Mouse (Mus musculus): ENCODE measurements at regions not wholly inside any gene's neighbourhood (a gene's known extent, or its start where the extent isn't known, plus 50 kb on each side); places are given as distances from the start of the nearest gene placed in this dataset.
A peak's percentile ranks its signal among the peaks of the same experiment; 100 is the strongest.

DNA sequence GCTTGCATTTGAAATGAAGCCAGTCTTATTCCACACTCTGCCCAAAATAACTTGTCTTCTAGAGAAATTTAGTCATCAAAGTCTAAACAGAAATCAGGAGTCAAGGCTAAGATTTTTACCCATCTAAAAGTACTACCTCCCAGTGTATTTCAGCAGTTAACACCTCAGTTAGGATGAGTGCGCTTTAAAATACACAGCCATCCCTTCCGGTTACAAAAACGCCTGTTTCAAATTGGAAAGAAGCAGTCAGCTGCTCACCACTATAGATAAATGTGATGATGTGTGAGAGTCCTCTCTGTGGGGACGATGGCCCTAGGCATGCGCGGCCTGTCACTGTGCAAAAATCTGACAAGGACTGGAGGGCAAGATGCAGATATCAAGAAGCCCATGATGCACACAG, 99.0 kb upstream of the Dazl start:
- Histone ChIP-seq H3K4me1 (ENCODE audit: control insufficient read depth, insufficient read depth, low read length) (peaks cover 6% of the 10 kb centered on the region; the same call in 1 of the 2 replicates), H3K36me3 (ENCODE audit: control insufficient read depth, insufficient read depth, low read length) (no peaks in the 10 kb centered on the region), H3K4me2 (ENCODE audit: low read depth, low read length) (no peak overlapping the region), H3K4me3 (ENCODE audit: low read depth, low read length) (no peak overlapping the region), H3K9me3 (ENCODE audit: control insufficient read depth, low read length) (no peaks in the 10 kb centered on the region), H3K27ac (replicated peaks; ENCODE audit: low read depth, low read length) (no peak overlapping the region), H3K9ac (ENCODE audit: low read depth, low read length) (no peak overlapping the region), H3K27me3 (replicated peaks; ENCODE audit: control insufficient read depth, insufficient read depth, low read length) (no peaks in the 10 kb centered on the region)
- DNase-seq (ENCODE audit: low spot score) (no peak), ATAC-seq (ENCODE audit: low read depth) (no peak)
- 85% methylated on average over 6 of the region's 6 CpGs for WGBS

DNA sequence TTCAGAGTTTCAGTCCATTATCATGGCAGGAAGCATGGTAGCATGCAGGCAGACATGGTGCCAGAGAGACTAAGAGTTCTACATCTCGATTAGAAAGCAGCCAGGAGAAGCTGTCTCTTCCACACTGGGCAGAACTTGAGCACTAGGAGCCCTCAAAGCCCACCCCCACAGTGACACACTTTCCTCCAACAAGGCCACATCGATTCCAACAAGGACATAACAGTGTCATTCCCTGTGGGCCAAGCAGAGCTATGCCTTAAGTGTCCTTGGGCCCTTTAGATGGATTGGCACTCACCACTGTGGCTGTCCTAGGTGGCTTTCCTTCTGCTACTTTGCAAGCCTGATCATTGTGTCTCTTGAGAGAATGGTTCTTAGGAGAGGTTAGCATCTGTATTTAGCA, 99.5 kb upstream of the Dazl start:
- H3K4me3 ChIP-seq (ENCODE audit: low read depth, low read length), result no peak overlapping the region
- no peak overlapping the region for H3K27ac ChIP-seq (replicated peaks; ENCODE audit: low read depth, low read length)
- no peak overlapping the region for H3K9ac ChIP-seq (ENCODE audit: low read depth, low read length)
- H3K36me3 ChIP-seq (ENCODE audit: control insufficient read depth, insufficient read depth, low read length), result no peaks in the 10 kb centered on the region
- DNase-seq (ENCODE audit: low spot score) (no peak), ATAC-seq (ENCODE audit: low read depth) (no peak)
- peaks cover 6% of the 10 kb centered on the region; the same call in 1 of the 2 replicates for H3K4me1 ChIP-seq (ENCODE audit: control insufficient read depth, insufficient read depth, low read length)
- 86% methylated on average over 2 of the region's 2 CpGs for WGBS
- H3K27me3 ChIP-seq (replicated peaks; ENCODE audit: control insufficient read depth, insufficient read depth, low read length), result no peaks in the 10 kb centered on the region
- no peaks in the 10 kb centered on the region for H3K9me3 ChIP-seq (ENCODE audit: control insufficient read depth, low read length)
- H3K4me2 ChIP-seq (ENCODE audit: low read depth, low read length), result no peak overlapping the region

- WGBS, result 33% methylated on average over 3 of the region's 3 CpGs
- Histone ChIP-seq H3K9me3 (ENCODE audit: control insufficient read depth, low read length) (no peaks in the 10 kb centered on the region), H3K27ac (replicated peaks; ENCODE audit: low read depth, low read length) (no peak overlapping the region), H3K36me3 (ENCODE audit: control insufficient read depth, insufficient read depth, low read length) (no peaks in the 10 kb centered on the region), H3K4me2 (ENCODE audit: low read depth, low read length) (no peak overlapping the region), H3K4me1 (ENCODE audit: control insufficient read depth, insufficient read depth, low read length) (peaks cover 6% of the 10 kb centered on the region; the same call in 1 of the 2 replicates), H3K27me3 (replicated peaks; ENCODE audit: control insufficient read depth, insufficient read depth, low read length) (no peaks in the 10 kb centered on the region), H3K4me3 (ENCODE audit: low read depth, low read length) (no peak overlapping the region), H3K9ac (ENCODE audit: low read depth, low read length) (no peak overlapping the region)
- ATAC-seq (ENCODE audit: low read depth), result no peak
- DNase-seq (ENCODE audit: low spot score), result peak; percentile 70
These were observed 100.3 kb upstream of the Dazl start for GRCm38 (mm10) chr17:50393698-50394097.

- Histone ChIP-seq H3K36me3 (ENCODE audit: control insufficient read depth, insufficient read depth, low read length) (no peaks in the 10 kb centered on the region), H3K9me3 (ENCODE audit: control insufficient read depth, low read length) (no peaks in the 10 kb centered on the region), H3K9ac (ENCODE audit: low read depth, low read length) (no peak overlapping the region), H3K4me2 (ENCODE audit: low read depth, low read length) (no peak overlapping the region), H3K4me3 (ENCODE audit: low read depth, low read length) (no peak overlapping the region), H3K4me1 (ENCODE audit: control insufficient read depth, insufficient read depth, low read length) (peaks cover 6% of the 10 kb centered on the region; the same call in 1 of the 2 replicates), H3K27me3 (replicated peaks; ENCODE audit: control insufficient read depth, insufficient read depth, low read length) (no peaks in the 10 kb centered on the region), H3K27ac (replicated peaks; ENCODE audit: low read depth, low read length) (no peak overlapping the region)
- no peak for DNase-seq (ENCODE audit: low spot score)
- ATAC-seq (ENCODE audit: low read depth), result no peak
- WGBS, result 96% methylated on average over 1 of the region's 1 CpGs
These were observed 101.4 kb upstream of the Dazl start for GRCm38 (mm10) chr17:50394801-50395200.

- H3K4me2 ChIP-seq (ENCODE audit: low read depth, low read length), result no peak overlapping the region
- 96% methylated on average over 11 of the region's 11 CpGs for WGBS
These were observed 102.2 kb upstream of the Dazl start for GRCm38 (mm10) chr17:50395669-50396068.

DNA sequence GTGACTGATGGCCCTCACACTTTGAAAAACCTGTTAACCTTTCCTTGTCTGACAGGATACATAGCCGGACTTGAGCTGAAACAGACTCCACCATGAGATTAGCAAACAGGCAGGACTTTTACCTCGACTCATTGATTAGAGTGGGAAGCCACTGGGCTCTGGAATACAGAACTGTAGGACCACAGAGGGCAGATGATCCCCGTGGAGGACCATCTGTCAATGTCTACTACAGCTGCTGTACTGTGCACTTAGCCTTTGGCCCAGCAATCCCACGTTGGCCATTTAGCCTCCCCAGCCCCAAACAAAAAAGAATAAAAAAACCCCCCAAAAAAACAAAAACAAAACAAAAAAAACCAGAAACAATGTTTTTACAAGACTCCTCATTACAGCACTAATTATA, 103.9 kb upstream of the Dazl start:
- ATAC-seq (ENCODE audit: low read depth) (no peak), DNase-seq (ENCODE audit: low spot score) (no peak)
- no peak overlapping the region for H3K27ac ChIP-seq (replicated peaks; ENCODE audit: low read depth, low read length)
- no peak overlapping the region for H3K4me3 ChIP-seq (ENCODE audit: low read depth, low read length)
- H3K4me1 ChIP-seq (ENCODE audit: control insufficient read depth, insufficient read depth, low read length), result peaks cover 6% of the 10 kb centered on the region; the same call in 1 of the 2 replicates
- H3K9ac ChIP-seq (ENCODE audit: low read depth, low read length), result no peak overlapping the region
- no peaks in the 10 kb centered on the region for H3K9me3 ChIP-seq (ENCODE audit: control insufficient read depth, low read length)
- 61% methylated on average over 4 of the region's 4 CpGs for WGBS
- no peaks in the 10 kb centered on the region for H3K27me3 ChIP-seq (replicated peaks; ENCODE audit: control insufficient read depth, insufficient read depth, low read length)
- no peaks in the 10 kb centered on the region for H3K36me3 ChIP-seq (ENCODE audit: control insufficient read depth, insufficient read depth, low read length)
- H3K4me2 ChIP-seq (ENCODE audit: low read depth, low read length), result no peak overlapping the region

More at GRCm38 (mm10) chr17:50395669-50396068, 102.2 kb upstream of the Dazl start:
- DNase-seq (ENCODE audit: low spot score) (no peak), ATAC-seq (ENCODE audit: low read depth) (no peak)
- Histone ChIP-seq H3K4me3 (ENCODE audit: low read depth, low read length) (no peak overlapping the region), H3K9me3 (ENCODE audit: control insufficient read depth, low read length) (no peaks in the 10 kb centered on the region), H3K9ac (ENCODE audit: low read depth, low read length) (no peak overlapping the region), H3K4me1 (ENCODE audit: control insufficient read depth, insufficient read depth, low read length) (peaks cover 6% of the 10 kb centered on the region; the same call in 1 of the 2 replicates), H3K27me3 (replicated peaks; ENCODE audit: control insufficient read depth, insufficient read depth, low read length) (no peaks in the 10 kb centered on the region), H3K27ac (replicated peaks; ENCODE audit: low read depth, low read length) (no peak overlapping the region), H3K36me3 (ENCODE audit: control insufficient read depth, insufficient read depth, low read length) (no peaks in the 10 kb centered on the region)

- Histone ChIP-seq H3K36me3 (ENCODE audit: control insufficient read depth, insufficient read depth, low read length) (no peaks in the 10 kb centered on the region), H3K27ac (replicated peaks; ENCODE audit: low read depth, low read length) (0 out of 2 replicates have a peak overlapping the region, but pooled peaks have one; percentile 2), H3K4me2 (ENCODE audit: low read depth, low read length) (no peak overlapping the region), H3K4me1 (ENCODE audit: control insufficient read depth, insufficient read depth, low read length) (peaks cover 12% of the 10 kb centered on the region; the same call in 1 of the 2 replicates), H3K27me3 (replicated peaks; ENCODE audit: control insufficient read depth, insufficient read depth, low read length) (no peaks in the 10 kb centered on the region), H3K4me3 (ENCODE audit: low read depth, low read length) (no peak overlapping the region), H3K9ac (ENCODE audit: low read depth, low read length) (no peak overlapping the region), H3K9me3 (ENCODE audit: control insufficient read depth, low read length) (no peaks in the 10 kb centered on the region)
- DNase-seq (ENCODE audit: low spot score), result peak; percentile 87
- peak; percentile 84; the same call in 1 of the 2 replicates for ATAC-seq (ENCODE audit: low read depth)
- WGBS, result 23% methylated on average over 11 of the region's 11 CpGs
These were observed 101.8 kb upstream of the Plcl2 start for GRCm38 (mm10) chr17:50407249-50407990.

- Histone ChIP-seq H3K36me3 (ENCODE audit: control insufficient read depth, insufficient read depth, low read length) (no peaks in the 10 kb centered on the region), H3K27ac (replicated peaks; ENCODE audit: low read depth, low read length) (no peak overlapping the region), H3K27me3 (replicated peaks; ENCODE audit: control insufficient read depth, insufficient read depth, low read length) (no peaks in the 10 kb centered on the region), H3K4me3 (ENCODE audit: low read depth, low read length) (no peak overlapping the region), H3K9me3 (ENCODE audit: control insufficient read depth, low read length) (no peaks in the 10 kb centered on the region), H3K4me2 (ENCODE audit: low read depth, low read length) (no peak overlapping the region), H3K9ac (ENCODE audit: low read depth, low read length) (no peak overlapping the region), H3K4me1 (ENCODE audit: control insufficient read depth, insufficient read depth, low read length) (peaks cover 12% of the 10 kb centered on the region; the same call in 1 of the 2 replicates)
- DNase-seq (ENCODE audit: low spot score), result no peak
- WGBS, result 78% methylated on average over 10 of the region's 10 CpGs
- ATAC-seq (ENCODE audit: low read depth), result no peak
These were observed 100.6 kb upstream of the Plcl2 start for GRCm38 (mm10) chr17:50408581-50408980.

DNA sequence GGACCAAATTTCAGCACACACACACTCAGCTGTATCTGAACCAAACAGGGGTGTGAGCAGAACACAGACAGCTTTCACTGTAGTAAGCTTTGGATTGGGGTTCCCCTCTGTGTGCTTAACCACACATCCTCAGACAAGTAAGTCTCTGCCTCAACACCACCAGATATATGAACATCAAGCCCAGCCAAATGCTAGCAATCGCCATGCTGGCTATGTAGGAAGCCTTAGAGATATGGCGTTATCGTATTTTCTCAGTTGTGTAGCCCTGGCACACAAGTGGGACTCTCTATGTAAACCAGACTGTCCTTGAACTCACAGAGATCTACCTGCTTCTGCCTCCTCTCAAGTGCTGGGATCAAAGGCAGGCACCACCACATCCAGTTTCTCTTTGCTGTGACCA, 99.9 kb upstream of the Plcl2 start:
- H3K9ac ChIP-seq (ENCODE audit: low read depth, low read length), result no peak overlapping the region
- ATAC-seq (ENCODE audit: low read depth), result no peak
- WGBS, result 100% methylated on average over 3 of the region's 3 CpGs

More for the DNA sequence above, 99.9 kb upstream of the Plcl2 start:
- H3K4me3 ChIP-seq (ENCODE audit: low read depth, low read length), result no peak overlapping the region
- no peak for DNase-seq (ENCODE audit: low spot score)
- peaks cover 12% of the 10 kb centered on the region; the same call in 1 of the 2 replicates for H3K4me1 ChIP-seq (ENCODE audit: control insufficient read depth, insufficient read depth, low read length)
- no peak overlapping the region for H3K4me2 ChIP-seq (ENCODE audit: low read depth, low read length)
- H3K27ac ChIP-seq (replicated peaks; ENCODE audit: low read depth, low read length), result no peak overlapping the region
- H3K9me3 ChIP-seq (ENCODE audit: control insufficient read depth, low read length), result no peaks in the 10 kb centered on the region
- no peaks in the 10 kb centered on the region for H3K27me3 ChIP-seq (replicated peaks; ENCODE audit: control insufficient read depth, insufficient read depth, low read length)
- H3K36me3 ChIP-seq (ENCODE audit: control insufficient read depth, insufficient read depth, low read length), result no peaks in the 10 kb centered on the region
